Mouse (Mus musculus) liver, embryonic 15.5 days (tissue): ENCODE data around the gene Nyap1. TPM values are rescaled to one million over a fixed set of nuclear protein-coding genes. Genes with fewer than 3 reads are reported as not detected.
"Not testable (repeated sequence)": the region's sequence is repeated elsewhere in the genome, so short reads cannot be mapped to it uniquely, and the experiment has no call there.

ENCODE experiments used
- ATAC-seq: fragments of 200-750 bp; cut with Nextera tagmentation; 2 replicates; pipeline ENCODE4 v1.8.0; 2017; ENCODE audit warnings: moderate number of reproducible peaks, mild to moderate bottlenecking, moderate library complexity; ENCODE audit not compliant: insufficient read depth
- H3K27ac ChIP-seq: fragments of 300-500 bp; sonication (generic); replicated peaks from 2 replicates; pipeline ENCODE4 v1.5.1; 2015; ENCODE audit warnings: mild to moderate bottlenecking, inconsistent platforms
- H3K27me3 ChIP-seq: fragments of 300-500 bp; sonication (generic); 2 replicates; pipeline ENCODE4 v1.6.1; 2015; ENCODE audit warnings: mild to moderate bottlenecking, inconsistent platforms
- H3K36me3 ChIP-seq: fragments of 300-500 bp; sonication (generic); replicated peaks from 2 replicates; pipeline ENCODE4 v1.6.1; 2015; ENCODE audit warnings: moderate library complexity, mild to moderate bottlenecking, inconsistent platforms
- H3K4me1 ChIP-seq: fragments of 300-500 bp; sonication (generic); replicated peaks from 2 replicates; pipeline ENCODE4 v1.6.1; 2015; ENCODE audit warnings: inconsistent platforms
- H3K4me2 ChIP-seq: fragments of 300-500 bp; sonication (generic); 2 replicates; pipeline ENCODE4 v1.6.1; 2015; ENCODE audit warnings: moderate library complexity, mild to moderate bottlenecking, inconsistent platforms
- H3K4me3 ChIP-seq: fragments of 300-500 bp; sonication (generic); replicated peaks from 2 replicates; pipeline ENCODE4 v1.5.1; 2015; ENCODE audit warnings: mild to moderate bottlenecking, inconsistent platforms
- H3K9ac ChIP-seq: fragments of 300-500 bp; sonication (generic); 2 replicates; pipeline ENCODE4 v1.6.1; 2015; ENCODE audit warnings: moderate library complexity, mild to moderate bottlenecking, inconsistent platforms
- H3K9me3 ChIP-seq: fragments of 300-500 bp; sonication (generic); replicated peaks from 2 replicates; pipeline ENCODE4 v1.6.1; 2016; ENCODE audit warnings: inconsistent platforms
- WGBS: fragments of 180-500 bp; shearing (Covaris S2); methylation state at CpG from one replicate; pipeline ENCODE4 v1.1.7; 2015; ENCODE audit warnings: mixed read lengths; ENCODE audit not compliant: insufficient replicate concordance; 5-methylcytosine and 5-hydroxymethylcytosine counted together
- polyA plus RNA-seq: library from polyadenylated mRNA; unstranded; fragments of >200 nt; fragmentation: Nextera tagmentation; extraction: Ambion mirVana; gene quantifications from 2 replicates; pipeline ENCODE4 v1.2.1, GENCODE M21; 2015

The Nyap1 gene
- polyA plus RNA-seq, 1 experiment from 2014 or later: 0.39 TPM

DNA sequence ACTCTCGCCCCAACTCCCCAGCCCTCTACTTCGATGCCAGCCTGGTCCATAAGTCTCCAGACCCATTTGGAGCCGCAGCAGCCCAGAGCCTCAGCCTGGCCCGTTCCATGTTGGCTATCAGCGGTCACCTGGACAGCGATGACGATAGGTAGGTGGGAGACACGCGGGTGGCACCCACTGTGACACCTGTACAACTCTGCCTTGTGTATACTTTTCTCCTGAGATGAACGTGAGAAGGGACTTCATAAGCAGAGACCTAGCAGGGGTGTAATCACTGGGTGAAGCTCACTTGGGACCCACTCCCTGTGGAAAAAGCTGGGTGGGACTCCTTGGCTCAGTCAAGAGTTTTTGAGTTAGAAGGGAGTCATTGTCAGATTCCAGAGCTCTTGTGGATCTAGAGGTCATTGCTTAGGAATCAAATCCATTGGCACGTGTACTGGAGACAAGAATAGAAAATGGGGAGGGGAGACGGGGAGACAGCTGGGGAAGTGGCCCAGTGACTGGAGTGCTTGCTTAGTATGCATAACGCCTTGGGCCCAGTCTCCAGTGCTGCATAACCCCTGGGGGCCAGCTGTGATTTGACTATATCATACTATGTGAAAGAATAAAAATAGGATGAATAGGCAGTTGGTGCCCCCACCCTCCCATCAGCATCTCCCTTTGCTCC, 9.9 kb upstream of the Nyap1 start:
- no peaks in the 10 kb centered on the region for H3K9me3 ChIP-seq
- no peak overlapping the region for H3K9ac ChIP-seq
- peaks cover 50% of the 10 kb centered on the region for H3K4me1 ChIP-seq
- peaks cover 63% of the 10 kb centered on the region for H3K36me3 ChIP-seq
- H3K4me2 ChIP-seq: no peak overlapping the region
- no peak overlapping the region for H3K4me3 ChIP-seq
- ATAC-seq: no peak
- no peak overlapping the region for H3K27ac ChIP-seq
- 88% methylated on average over 13 of the region's 13 CpGs for WGBS
- no peaks in the 10 kb centered on the region for H3K27me3 ChIP-seq

- not testable (repeated sequence) for H3K9me3 ChIP-seq, H3K4me3 ChIP-seq, H3K4me2 ChIP-seq, ATAC-seq, H3K27me3 ChIP-seq, H3K9ac ChIP-seq, H3K27ac ChIP-seq
- WGBS: 85% methylated on average over 6 of the region's 8 CpGs
- H3K36me3 ChIP-seq: peaks cover 52% of the 10 kb centered on the region
- peaks cover 52% of the 10 kb centered on the region for H3K4me1 ChIP-seq
Observed at GRCm38 (mm10) chr5:137750212-137750611, 8.8 kb upstream of the Nyap1 start.

GRCm38 (mm10) chr5:137749196-137749836, 7.9 kb upstream of the Nyap1 start:
- Histone ChIP-seq H3K4me2 (peak overlapping the region; percentile 93), H3K27ac (peak overlapping the region; percentile 97), H3K36me3 (peaks cover 45% of the 10 kb centered on the region), H3K9me3 (no peaks in the 10 kb centered on the region), H3K4me1 (peaks cover 57% of the 10 kb centered on the region), H3K27me3 (no peaks in the 10 kb centered on the region), H3K9ac (peak overlapping the region; percentile 39), H3K4me3 (peak overlapping the region; percentile 75)
- ATAC-seq: no peak
- 22% methylated on average over 6 of the region's 6 CpGs for WGBS

- ATAC-seq: no peak
- Histone ChIP-seq H3K27me3 (no peaks in the 10 kb centered on the region), H3K9me3 (no peaks in the 10 kb centered on the region), H3K4me1 (peaks cover 50% of the 10 kb centered on the region), H3K9ac (peak overlapping the region; percentile 39; the same call in 1 of the 2 replicates), H3K4me2 (peak overlapping the region; percentile 93), H3K36me3 (peaks cover 34% of the 10 kb centered on the region), H3K4me3 (peak overlapping the region; percentile 75), H3K27ac (peak overlapping the region; percentile 97)
- 18% methylated on average over 5 of the region's 5 CpGs for WGBS
Observed at GRCm38 (mm10) chr5:137748130-137748770, 6.8 kb upstream of the Nyap1 start.

DNA sequence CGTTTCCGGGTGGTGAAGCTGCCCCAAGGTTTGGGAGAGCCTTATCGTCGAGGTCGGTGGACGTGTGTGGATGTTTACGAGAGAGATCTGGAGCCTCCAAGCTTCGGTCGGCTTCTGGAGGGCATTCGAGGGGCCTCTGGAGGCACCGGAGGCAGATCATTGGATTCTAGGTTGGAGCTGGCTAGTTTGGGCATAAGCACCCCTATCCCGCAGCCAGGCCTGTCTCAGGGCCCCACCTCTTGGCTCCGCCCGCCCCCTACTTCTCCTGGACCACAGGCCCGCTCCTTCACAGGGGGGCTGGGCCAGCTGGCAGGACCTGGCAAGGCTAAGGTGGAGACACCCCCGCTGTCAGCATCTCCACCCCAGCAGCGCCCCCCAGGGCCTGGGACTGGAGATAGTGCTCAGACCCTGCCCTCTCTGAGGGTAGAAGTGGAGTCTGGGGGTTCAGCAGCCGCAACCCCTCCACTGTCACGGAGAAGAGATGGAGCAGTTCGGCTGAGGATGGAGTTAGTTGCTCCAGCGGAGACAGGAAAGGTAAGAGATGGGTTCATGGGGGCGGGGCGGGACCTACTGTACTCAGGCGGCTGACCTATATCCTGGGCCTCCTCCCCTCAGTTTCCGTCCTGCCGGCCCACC, 6.0 kb upstream of the Nyap1 start:
- H3K27ac ChIP-seq: peak overlapping the region; percentile 97
- peak overlapping the region; percentile 75 for H3K4me3 ChIP-seq
- no peaks in the 10 kb centered on the region for H3K27me3 ChIP-seq
- peak overlapping the region; percentile 88 for H3K9ac ChIP-seq
- no peaks in the 10 kb centered on the region for H3K9me3 ChIP-seq
- peak overlapping the region; percentile 93 for H3K4me2 ChIP-seq
- WGBS: 1% methylated on average over 26 of the region's 26 CpGs
- peaks cover 56% of the 10 kb centered on the region for H3K4me1 ChIP-seq
- H3K36me3 ChIP-seq: peaks cover 26% of the 10 kb centered on the region
- ATAC-seq: peak; percentile 30

DNA sequence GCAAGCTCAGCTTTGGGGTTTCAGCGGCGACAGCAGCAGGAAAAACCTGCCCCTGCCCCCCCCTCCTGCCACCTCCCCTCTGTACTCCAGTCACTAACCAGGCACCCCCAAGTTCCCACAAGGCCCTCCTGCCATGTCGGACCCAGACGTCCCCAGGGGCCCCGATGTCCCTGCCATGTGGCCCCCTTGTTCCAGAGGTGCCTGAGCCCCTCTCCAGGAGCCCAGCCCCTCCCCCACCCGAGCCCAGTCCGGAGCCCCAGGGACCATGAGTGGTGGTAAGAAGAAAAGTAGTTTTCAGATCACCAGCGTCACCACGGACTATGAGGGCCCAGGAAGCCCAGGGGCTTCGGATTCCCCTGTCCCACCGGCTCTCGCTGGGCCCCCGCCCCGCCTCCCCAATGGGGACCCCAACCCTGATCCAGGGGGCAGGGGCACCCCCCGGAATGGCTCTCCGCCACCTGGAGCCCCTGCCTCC, 5.5 kb upstream of the Nyap1 start:
- H3K27ac ChIP-seq: peak overlapping the region; percentile 97
- under 1% methylated on average over 16 of the region's 16 CpGs for WGBS
- 0 out of 2 replicates have a peak, but pooled peaks have one; percentile 2 for ATAC-seq
- H3K36me3 ChIP-seq: peaks cover 21% of the 10 kb centered on the region
- peak overlapping the region; percentile 75 for H3K4me3 ChIP-seq
- 0 out of 2 replicates have a peak, but pooled peaks cover 3% of the 10 kb centered on the region for H3K27me3 ChIP-seq
- peak overlapping the region; percentile 93 for H3K4me2 ChIP-seq
- no peaks in the 10 kb centered on the region for H3K9me3 ChIP-seq
- peaks cover 56% of the 10 kb centered on the region for H3K4me1 ChIP-seq
- H3K9ac ChIP-seq: peak overlapping the region; percentile 88

DNA sequence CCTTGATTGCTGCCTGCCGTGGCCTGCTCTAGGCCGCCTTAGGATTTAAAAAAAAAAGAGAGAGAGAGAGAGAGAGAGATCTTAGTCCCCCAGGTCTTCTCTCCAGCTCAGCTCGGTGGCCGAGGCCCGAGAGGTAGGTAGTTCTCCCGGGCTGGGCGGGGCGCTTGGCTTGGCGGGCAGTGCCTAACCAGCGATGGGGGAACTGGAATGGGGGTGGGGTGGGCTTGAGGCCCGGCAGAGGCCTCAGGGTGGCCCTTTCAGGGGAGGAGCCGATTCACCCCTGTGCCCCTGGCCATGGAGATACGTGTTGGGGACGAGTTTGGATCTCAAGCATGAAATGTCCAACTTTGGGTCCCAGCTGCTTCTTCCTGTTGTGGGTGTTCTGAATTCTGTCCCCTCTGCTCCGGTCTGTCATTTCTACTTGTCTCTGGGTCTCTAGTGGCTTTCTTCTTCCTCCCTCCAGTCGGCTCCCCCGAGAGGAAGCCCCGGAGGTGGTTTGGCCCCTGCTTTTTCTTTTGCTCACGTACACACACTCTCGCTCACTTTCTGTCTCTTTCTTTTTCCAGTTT, 5.0 kb upstream of the Nyap1 start:
- under 1% methylated on average over 20 of the region's 20 CpGs for WGBS
- peak; percentile 70 for ATAC-seq
- Histone ChIP-seq H3K4me3 (peak overlapping the region; percentile 75), H3K9ac (peak overlapping the region; percentile 88), H3K27ac (peak overlapping the region; percentile 97), H3K4me2 (peak overlapping the region; percentile 93), H3K9me3 (no peaks in the 10 kb centered on the region), H3K27me3 (0 out of 2 replicates have a peak, but pooled peaks cover 3% of the 10 kb centered on the region), H3K4me1 (peaks cover 59% of the 10 kb centered on the region), H3K36me3 (peaks cover 15% of the 10 kb centered on the region)

DNA sequence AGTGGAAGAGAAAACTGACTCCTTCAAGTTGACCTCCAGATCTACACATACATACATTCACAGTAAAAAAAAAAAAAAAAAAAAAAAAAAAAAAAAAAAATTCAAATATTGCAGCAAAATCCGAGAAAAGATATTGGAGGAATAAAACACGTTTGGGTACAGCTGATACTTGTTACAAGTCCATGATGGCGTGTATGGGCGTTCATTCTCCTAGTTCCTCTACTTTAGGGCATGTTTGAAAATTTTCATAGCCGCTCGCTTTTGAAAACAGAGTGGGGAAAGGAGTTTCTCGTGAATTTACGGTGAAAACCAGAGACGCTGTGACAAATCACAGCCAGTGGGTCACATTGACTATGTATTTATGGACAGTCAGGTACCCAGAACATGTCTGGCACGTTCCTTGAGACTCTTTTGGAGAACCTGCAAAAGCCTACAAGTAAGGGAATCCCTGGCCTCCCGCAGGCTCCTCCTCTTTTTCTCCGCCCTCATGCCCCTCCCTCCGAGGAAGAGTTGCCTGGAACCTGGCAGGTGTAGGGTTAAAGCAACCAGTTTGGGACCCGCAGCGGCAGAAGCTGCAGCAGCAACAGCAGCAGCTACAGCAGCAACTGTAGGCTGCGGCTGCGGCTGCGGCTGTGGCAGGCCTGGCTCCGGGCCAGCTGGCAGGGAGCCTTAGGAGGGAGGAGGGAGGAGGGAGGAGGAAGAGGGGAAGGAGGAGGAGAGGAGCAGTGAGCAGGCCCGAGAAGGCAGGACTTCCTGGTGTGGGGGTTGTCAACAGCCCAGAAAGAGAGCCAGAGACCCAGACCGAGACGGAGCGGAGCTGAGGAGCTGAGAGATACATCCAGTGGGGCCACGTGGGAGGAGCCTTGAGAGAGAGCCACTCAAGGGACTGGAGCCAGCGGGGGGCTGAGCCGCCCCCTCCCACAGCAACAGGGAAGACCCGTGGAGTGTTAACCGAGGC, 4.1 kb upstream of the Nyap1 start, which contains the start of gene Tsc22d4:
Gene Tsc22d4, plus strand, starts transcription at position 517 of the 958 bp plus-strand sequence.
- H3K9ac ChIP-seq: peak within 1 kb of the TSS; percentile 88
- no peaks in the 10 kb centered on the region for H3K9me3 ChIP-seq
- H3K27ac ChIP-seq: peak within 1 kb of the TSS; percentile 97
- H3K36me3 ChIP-seq: peaks cover 7% of the 10 kb centered on the region
- peaks cover 68% of the 10 kb centered on the region for H3K4me1 ChIP-seq
- 0 out of 2 replicates have a peak, but pooled peaks cover 3% of the 10 kb centered on the region for H3K27me3 ChIP-seq
- H3K4me2 ChIP-seq: peak within 1 kb of the TSS; percentile 93
- peak; percentile 78 for ATAC-seq
- peak within 1 kb of the TSS; percentile 75 for H3K4me3 ChIP-seq
- 2% methylated on average over 28 of the region's 28 CpGs for WGBS

DNA sequence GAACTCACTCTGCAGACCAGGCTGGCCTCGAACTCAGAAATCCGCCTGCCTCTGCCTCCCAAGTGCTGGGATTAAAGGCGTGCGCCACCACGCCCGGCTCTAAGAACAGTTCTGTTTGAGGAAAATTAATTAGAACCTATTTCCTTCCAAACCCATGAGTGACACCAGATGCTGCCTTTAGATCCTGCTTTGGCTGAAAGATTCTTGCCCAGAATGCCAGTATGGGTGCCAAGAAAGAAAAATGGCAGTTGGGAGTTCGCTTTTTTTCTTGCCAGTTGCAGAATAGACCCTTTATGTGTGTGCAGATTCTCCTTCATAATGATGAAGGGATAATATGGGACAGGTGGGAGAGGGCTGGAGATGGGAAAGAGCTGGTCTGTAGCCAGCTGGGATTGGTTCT, 2.8 kb upstream of the Nyap1 start:
- H3K4me3 ChIP-seq: no peak overlapping the region
- H3K27ac ChIP-seq: 0 out of 2 replicates have a peak overlapping the region, but pooled peaks have one; percentile 9
- 87% methylated on average over 7 of the region's 7 CpGs for WGBS
- no peak overlapping the region for H3K4me2 ChIP-seq
- H3K4me1 ChIP-seq: peaks cover 75% of the 10 kb centered on the region
- peaks cover under 1% of the 10 kb centered on the region; the same call in 1 of the 2 replicates for H3K36me3 ChIP-seq
- H3K9me3 ChIP-seq: no peaks in the 10 kb centered on the region
- ATAC-seq: no peak
- H3K9ac ChIP-seq: no peak overlapping the region
- H3K27me3 ChIP-seq: 0 out of 2 replicates have a peak, but pooled peaks cover 9% of the 10 kb centered on the region
